Mouse (Mus musculus) liver, postnatal 0 days (tissue): ENCODE data around the gene Ttc17. TPM values are rescaled to one million over a fixed set of nuclear protein-coding genes. Genes with fewer than 3 reads are reported as not detected.
A peak's percentile ranks its signal among the peaks of the same experiment; 100 is the strongest.

Experiments used
- ATAC-seq: fragments of 200-750 bp; cut with Nextera tagmentation; 2 replicates; pipeline ENCODE4 v1.8.0; 2017; ENCODE audit warnings: mild to moderate bottlenecking, moderate library complexity
- DNase-seq: peaks from one replicate; pipeline ENCODE4 v3.0.0-alpha.2; 2016
- H3K27ac ChIP-seq: fragments of 300-500 bp; sonication (generic); 2 replicates; pipeline ENCODE4 v1.5.1; 2014; ENCODE audit warnings: antibody characterized with exemption, moderate library complexity, mild to moderate bottlenecking, low read depth
- H3K27me3 ChIP-seq: fragments of 300-500 bp; sonication (generic); 2 replicates; pipeline ENCODE4 v1.6.1; 2014; ENCODE audit warnings: low read length, control low read depth, mixed read lengths; ENCODE audit not compliant: insufficient read depth
- H3K36me3 ChIP-seq: fragments of 300-500 bp; sonication (generic); replicated peaks from 2 replicates; pipeline ENCODE4 v1.6.1; 2014; ENCODE audit warnings: mild to moderate bottlenecking, control low read depth, low read length, moderate library complexity, mixed read lengths; ENCODE audit not compliant: insufficient read depth
- H3K4me1 ChIP-seq: fragments of 300-500 bp; sonication (generic); 2 replicates; pipeline ENCODE4 v1.6.1; 2014; ENCODE audit warnings: antibody characterized with exemption, mild to moderate bottlenecking, control low read depth; ENCODE audit not compliant: insufficient read depth
- H3K4me2 ChIP-seq: fragments of 300-500 bp; sonication (generic); 2 replicates; pipeline ENCODE4 v1.6.1; 2014; ENCODE audit warnings: low read depth, mild to moderate bottlenecking, low read length, moderate library complexity, mixed read lengths
- H3K4me3 ChIP-seq: fragments of 300-500 bp; sonication (generic); 2 replicates; pipeline ENCODE4 v1.5.1; 2014; ENCODE audit warnings: low read depth, low read length
- H3K9ac ChIP-seq: fragments of 300-500 bp; sonication (generic); replicated peaks from 2 replicates; pipeline ENCODE4 v1.6.1; 2014; ENCODE audit warnings: mild to moderate bottlenecking, moderate library complexity
- H3K9me3 ChIP-seq: fragments of 300-500 bp; sonication (generic); 2 replicates; pipeline ENCODE4 v1.6.1; 2016; ENCODE audit warnings: mild to moderate bottlenecking, control low read depth, low read length, mixed read lengths
- CTCF ChIP-seq: sonication (generic); IDR thresholded peaks from 2 replicates; pipeline ENCODE4 v1.5.1; 2016; ENCODE audit warnings: antibody characterized with exemption, low read depth
- EP300 ChIP-seq: IDR thresholded peaks from 2 replicates; pipeline ENCODE4 v1.6.1; 2016; ENCODE audit warnings: antibody characterized with exemption, low read depth, mild to moderate bottlenecking
- WGBS: fragments of 180-500 bp; shearing (Covaris S2); extraction: QIAGEN DNeasy Blood & Tissue Kit; methylation state at CpG from one replicate; pipeline ENCODE4 v1.1.7; 2014; ENCODE audit not compliant: insufficient replicate concordance; 5-methylcytosine and 5-hydroxymethylcytosine counted together
- polyA plus RNA-seq: library from polyadenylated mRNA; unstranded; fragments of >200 nt; fragmentation: Nextera tagmentation; extraction: Ambion mirVana; gene quantifications from 2 replicates; pipeline ENCODE4 v1.2.1, GENCODE M21; 2015

Gene Ttc17
- polyA plus RNA-seq = 15.2 and 19.6 TPM in 2 replicates

DNA sequence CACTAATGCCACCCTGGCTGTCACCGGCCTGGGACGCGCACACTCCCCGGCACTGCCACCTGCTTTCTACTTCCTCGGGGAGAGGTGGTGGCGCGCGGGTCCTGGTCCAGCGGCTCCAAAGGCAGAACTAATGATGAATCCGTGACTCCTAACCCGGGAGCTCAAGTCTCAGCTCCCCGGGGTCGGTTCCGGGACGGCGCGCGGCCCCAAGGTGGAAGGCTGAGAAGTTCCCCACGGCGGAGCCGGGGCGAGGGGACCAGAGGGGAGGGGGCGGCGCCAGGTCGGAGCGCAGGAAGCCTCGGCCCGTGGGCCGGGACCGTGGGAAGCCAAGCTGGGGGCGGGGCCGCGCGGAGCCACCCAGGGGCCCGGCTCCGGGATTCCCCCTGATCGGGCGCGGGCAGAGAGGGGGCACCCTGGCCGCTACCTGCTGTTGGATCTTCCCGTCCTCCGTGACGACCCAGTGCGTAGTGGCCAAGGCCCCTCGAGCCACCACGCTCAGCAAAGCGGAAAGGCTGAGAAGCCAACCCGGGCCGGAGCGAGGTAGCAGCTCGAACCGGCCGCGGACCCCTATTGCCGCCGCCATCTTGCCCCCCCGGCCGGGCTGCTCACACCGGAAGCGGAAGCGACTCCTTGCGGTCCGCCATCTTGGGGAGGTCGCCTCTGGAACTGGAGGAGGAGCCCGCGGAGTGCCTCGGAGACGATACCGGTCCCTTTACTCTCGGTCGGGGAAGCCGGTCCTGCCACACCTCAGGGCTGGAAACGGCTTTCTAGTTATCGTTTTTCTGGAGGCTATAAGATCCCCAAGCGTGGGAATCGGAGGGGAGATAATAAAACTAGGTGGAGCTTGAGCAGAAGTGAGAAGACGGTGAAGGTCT lies at the start of gene Ttc17:
Gene Ttc17, minus strand, starts transcription at position 607 of the 875 bp plus-strand sequence.
- Histone ChIP-seq H3K9ac (peak within 1 kb of the TSS; percentile 96), H3K36me3 (peaks cover 11% of the 10 kb centered on the region; the same call in 1 of the 2 replicates), H3K4me1 (peaks cover 33% of the 10 kb centered on the region), H3K27me3 (no peaks in the 10 kb centered on the region), H3K9me3 (no peaks in the 10 kb centered on the region), H3K4me3 (peak within 1 kb of the TSS; percentile 92), H3K4me2 (peak within 1 kb of the TSS; percentile 85), H3K27ac (peak within 1 kb of the TSS; percentile 92)
- ATAC-seq (peak; percentile 94), DNase-seq (peak; percentile 94)
- 0% methylated on average over 68 of the region's 77 CpGs for WGBS
- TF ChIP-seq EP300 (peak; percentile 8; the same call in 1 of the 2 replicates), CTCF (no peak)

DNA sequence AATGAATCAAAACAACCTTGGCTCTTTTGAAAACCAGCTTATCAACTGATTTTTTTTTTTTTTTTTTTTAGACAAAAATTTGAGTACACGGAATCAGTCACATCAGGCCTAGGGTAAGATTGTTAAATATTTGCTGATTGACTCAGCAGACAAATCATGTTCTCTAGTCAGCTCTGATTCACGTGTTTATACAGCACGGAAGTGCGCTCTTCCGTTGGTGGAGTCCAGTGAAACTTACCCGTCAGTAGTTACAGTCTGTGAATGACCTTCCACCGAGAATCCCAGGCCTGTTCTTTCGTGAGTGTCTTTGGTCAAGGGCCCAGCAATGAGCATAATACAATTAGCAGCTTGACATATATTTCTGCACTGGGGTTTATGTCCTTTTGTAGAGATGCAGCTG lies 43.2 kb upstream of the Ttc17 start:
- TF ChIP-seq CTCF (no peak), EP300 (no peak)
- Histone ChIP-seq H3K27me3 (no peaks in the 10 kb centered on the region), H3K27ac (no peak overlapping the region), H3K36me3 (no peaks in the 10 kb centered on the region), H3K9me3 (no peaks in the 10 kb centered on the region), H3K9ac (no peak overlapping the region), H3K4me3 (no peak overlapping the region), H3K4me1 (no peaks in the 10 kb centered on the region), H3K4me2 (no peak overlapping the region)
- WGBS = 75% methylated on average over 8 of the region's 8 CpGs
- ATAC-seq = no peak
- no peak for DNase-seq

DNA sequence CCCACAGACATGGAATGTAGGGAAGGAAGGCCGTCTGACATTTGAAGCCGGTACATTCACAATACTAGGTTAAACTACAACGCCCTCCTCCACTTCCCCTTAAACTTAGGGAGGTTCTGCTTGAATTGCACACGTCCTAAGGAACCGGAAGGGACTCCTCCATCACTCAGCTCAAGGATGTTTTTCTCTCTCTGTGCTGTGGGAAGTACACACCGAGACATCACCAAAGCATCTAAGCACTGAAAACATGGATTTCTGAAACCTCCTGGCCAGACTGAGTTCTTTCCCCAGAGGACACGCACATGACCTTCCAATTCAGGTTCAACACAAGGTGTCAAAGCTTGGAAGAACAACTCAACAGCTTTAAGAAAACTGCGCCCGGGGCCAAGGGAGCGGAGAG lies 30.5 kb upstream of the Ttc17 start:
- TF ChIP-seq EP300 = no peak
- TF ChIP-seq CTCF = no peak
- Histone ChIP-seq H3K4me3 (peak overlapping the region; percentile 75), H3K9me3 (no peaks in the 10 kb centered on the region), H3K27me3 (no peaks in the 10 kb centered on the region), H3K36me3 (no peaks in the 10 kb centered on the region), H3K9ac (peak overlapping the region; percentile 82), H3K27ac (peak overlapping the region; percentile 77), H3K4me2 (peak overlapping the region; percentile 83), H3K4me1 (peaks cover 34% of the 10 kb centered on the region)
- under 1% methylated on average over 10 of the region's 10 CpGs for WGBS
- no peak for ATAC-seq
- no peak for DNase-seq

DNA sequence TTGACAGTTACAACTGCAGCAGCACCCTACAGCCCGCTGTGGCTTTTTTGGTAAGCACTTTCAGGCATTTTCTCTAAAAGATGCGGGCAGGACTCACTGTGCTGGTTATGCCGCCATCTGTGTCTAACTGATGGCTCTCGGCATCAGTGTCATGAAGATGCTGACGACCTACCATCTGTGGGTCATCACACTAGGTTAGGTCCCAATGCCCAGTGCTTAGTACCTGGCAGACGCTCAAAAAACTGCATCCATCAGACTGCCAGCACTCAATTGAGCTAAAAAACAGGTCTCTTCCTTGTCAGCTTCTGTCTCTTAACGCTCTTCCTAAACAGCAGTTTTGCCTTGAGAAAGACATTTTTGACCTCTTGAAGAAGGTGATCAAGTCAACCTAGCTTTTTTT lies 29.0 kb upstream of the Ttc17 start:
- peak overlapping the region; percentile 83 for H3K4me2 ChIP-seq
- no peak overlapping the region for H3K27ac ChIP-seq
- no peaks in the 10 kb centered on the region for H3K36me3 ChIP-seq
- TF ChIP-seq EP300 (no peak), CTCF (no peak)
- no peak for ATAC-seq
- H3K9me3 ChIP-seq = no peaks in the 10 kb centered on the region
- 81% methylated on average over 7 of the region's 7 CpGs for WGBS
- peaks cover 37% of the 10 kb centered on the region for H3K4me1 ChIP-seq
- H3K4me3 ChIP-seq = no peak overlapping the region
- H3K9ac ChIP-seq = no peak overlapping the region
- H3K27me3 ChIP-seq = no peaks in the 10 kb centered on the region
- DNase-seq = no peak

DNA sequence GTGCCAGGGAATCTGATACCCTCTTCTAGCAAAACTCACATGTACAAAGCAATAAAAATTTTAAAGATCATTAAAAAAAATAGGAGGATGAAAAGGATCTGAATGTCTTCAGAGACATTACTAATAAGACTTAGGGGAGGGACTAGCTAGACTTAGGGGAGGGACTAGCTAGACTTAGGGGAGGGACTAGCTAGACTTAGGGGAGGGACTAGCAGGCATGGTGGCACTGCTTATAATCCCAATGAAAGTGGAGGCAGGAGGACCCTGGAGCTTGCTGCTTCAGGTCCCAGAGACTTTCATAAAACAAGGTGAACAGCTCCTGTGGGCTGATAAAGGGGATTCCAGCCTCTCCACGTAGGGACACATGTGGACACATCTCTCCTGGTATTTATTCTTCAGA lies 28.3 kb upstream of the Ttc17 start:
- Histone ChIP-seq H3K4me1 (peaks cover 37% of the 10 kb centered on the region), H3K4me3 (no peak overlapping the region), H3K27ac (no peak overlapping the region), H3K36me3 (no peaks in the 10 kb centered on the region), H3K9ac (no peak overlapping the region), H3K27me3 (no peaks in the 10 kb centered on the region), H3K4me2 (no peak overlapping the region), H3K9me3 (no peaks in the 10 kb centered on the region)
- ATAC-seq (no peak), DNase-seq (no peak)
- WGBS = 54% methylated on average over 1 of the region's 1 CpGs
- TF ChIP-seq CTCF (no peak), EP300 (no peak)

DNA sequence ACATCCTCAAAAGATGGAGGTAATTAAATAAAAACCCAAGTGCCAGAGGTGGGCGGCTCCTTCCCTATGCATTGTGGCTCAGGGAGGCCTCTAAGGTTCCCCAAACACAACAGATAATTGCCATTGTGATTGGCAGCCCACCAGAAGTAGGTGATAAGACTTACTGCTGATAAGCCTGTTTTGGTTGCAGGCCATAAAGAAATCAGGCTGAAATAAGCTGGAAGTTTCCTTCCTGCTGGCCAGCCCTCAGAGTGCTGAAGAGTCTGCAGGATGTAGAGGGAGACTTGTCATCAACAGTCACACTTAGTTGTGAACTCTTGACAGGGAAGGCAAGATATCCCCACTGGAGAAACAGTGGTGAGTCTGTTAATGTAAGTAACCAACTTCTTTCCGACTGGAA lies 25.7 kb upstream of the Ttc17 start:
- no peaks in the 10 kb centered on the region for H3K9me3 ChIP-seq
- 0 out of 2 replicates have a peak, but pooled peaks cover 8% of the 10 kb centered on the region for H3K36me3 ChIP-seq
- 48% methylated on average over 2 of the region's 2 CpGs for WGBS
- H3K4me2 ChIP-seq = no peak overlapping the region
- no peak overlapping the region for H3K27ac ChIP-seq
- ATAC-seq (no peak), DNase-seq (no peak)
- H3K4me1 ChIP-seq = peaks cover 37% of the 10 kb centered on the region
- no peak overlapping the region for H3K9ac ChIP-seq
- H3K4me3 ChIP-seq = no peak overlapping the region
- no peaks in the 10 kb centered on the region for H3K27me3 ChIP-seq
- no peak for TF ChIP-seq CTCF
- TF ChIP-seq EP300 = no peak
